Mouse (Mus musculus) G1E (cell line): Measurements from ENCODE around the gene Gm4869.

Experiments
- CTCF ChIP-seq: IDR thresholded peaks from 2 replicates; pipeline ENCODE4 v1.5.1; 2012; ENCODE audit warnings: low read depth, low read length, inconsistent platforms, mixed read lengths
- GATA1 ChIP-seq: IDR thresholded peaks from 2 replicates; pipeline ENCODE4 v1.6.1; 2012; ENCODE audit warnings: borderline replicate concordance, low read length, inconsistent platforms, mixed read lengths
- POLR2AphosphoS5 ChIP-seq: IDR thresholded peaks from 2 replicates; pipeline ENCODE4 v1.6.1; 2012; ENCODE audit warnings: low read depth, low read length, inconsistent platforms; ENCODE audit not compliant: insufficient replicate concordance
- TAL1 ChIP-seq: conservative IDR thresholded peaks from 2 replicates; pipeline ENCODE4 v1.6.1; 2012; ENCODE audit warnings: low read depth, low read length, inconsistent platforms, mixed read lengths

DNA sequence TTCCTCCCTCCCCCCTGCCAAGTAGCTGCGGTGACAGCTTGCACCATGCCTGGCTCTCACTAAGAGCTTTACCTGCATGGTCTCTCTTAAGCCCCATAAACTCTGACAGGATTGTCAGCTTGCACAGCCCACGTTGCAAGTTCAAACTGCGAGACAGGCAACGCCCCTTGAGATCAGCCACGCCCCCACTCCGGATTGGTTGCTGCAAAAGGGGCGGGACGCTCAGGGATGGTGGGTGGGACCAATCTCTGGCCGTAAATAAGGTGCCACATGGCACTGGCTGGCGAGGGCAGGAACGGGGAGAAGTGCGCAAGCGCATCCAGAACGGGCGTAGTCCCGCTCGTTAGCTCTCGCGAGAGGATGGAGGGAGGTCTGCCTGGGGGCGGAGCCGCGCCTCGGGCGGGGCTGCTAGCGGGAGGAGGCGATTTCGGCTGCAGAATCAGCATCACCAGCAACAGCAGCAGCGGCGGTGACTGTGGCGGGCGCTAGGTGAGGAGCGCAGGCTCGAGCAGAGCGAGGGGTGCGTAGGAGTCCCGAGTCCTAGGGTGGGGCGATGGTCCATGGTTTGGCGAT lies 59.8 kb downstream of the Gm4869 start, which contains the start of gene Chst12:
- TF ChIP-seq CTCF (no peak), TAL1 (no peak), POLR2AphosphoS5 (no peak), GATA1 (no peak)
